Mouse (Mus musculus) myocyte (in vitro differentiated cells): ENCODE data around the gene Pex10.

Experiments used
- CEBPB ChIP-seq: IDR thresholded peaks from 2 replicates; pipeline ENCODE4 v1.6.1; 2011; ENCODE audit warnings: mild to moderate bottlenecking, moderate library complexity; ENCODE audit not compliant: poor library complexity, insufficient read depth, severe bottlenecking
- E2F4 ChIP-seq: IDR thresholded peaks from one replicate; pipeline ENCODE4 v1.6.1; 2011; ENCODE audit warnings: mild to moderate bottlenecking, control low read depth, moderate library complexity; ENCODE audit not compliant: insufficient read depth
- MAX ChIP-seq: IDR thresholded peaks from one replicate; pipeline ENCODE4 v1.6.1; 2011; ENCODE audit warnings: low read depth, mild to moderate bottlenecking, control low read depth
- MYOG ChIP-seq, 3 experiments: IDR thresholded peaks; one replicate each; pipeline ENCODE4 v1.6.1; 2011; ENCODE audit warnings: control low read depth in 2 of 3, low read depth in 2 of 3, mild to moderate bottlenecking in 2 of 3; ENCODE audit not compliant: insufficient read length in 2 of 3, control insufficient read depth in 1 of 3, insufficient read depth in 1 of 3
- POLR2A ChIP-seq: IDR thresholded peaks from one replicate; pipeline ENCODE4 v1.6.1; 2011; ENCODE audit warnings: low read depth, mild to moderate bottlenecking, control low read depth, moderate library complexity; ENCODE audit not compliant: insufficient read length
- POLR2AphosphoS2 ChIP-seq: IDR thresholded peaks from one replicate; pipeline ENCODE4 v1.6.1; 2011; ENCODE audit warnings: low read depth, control low read depth; ENCODE audit not compliant: insufficient read length
- REST ChIP-seq: IDR thresholded peaks from one replicate; pipeline ENCODE4 v1.6.1; 2011; ENCODE audit warnings: mild to moderate bottlenecking, control low read depth, moderate library complexity; ENCODE audit not compliant: insufficient read depth, insufficient read length
- TCF12 ChIP-seq: IDR thresholded peaks from one replicate; pipeline ENCODE4 v1.6.1; 2011; ENCODE audit warnings: mild to moderate bottlenecking, control low read depth; ENCODE audit not compliant: poor library complexity, insufficient read depth, severe bottlenecking
- TCF3 ChIP-seq: IDR thresholded peaks from one replicate; pipeline ENCODE4 v1.6.1; 2011; ENCODE audit warnings: low read depth, control low read depth; ENCODE audit not compliant: insufficient read length

- TF ChIP-seq REST (no peak), CEBPB (no peak), POLR2A (no peak), TCF3 (no peak), POLR2AphosphoS2 (no peak), MAX (no peak), MYOG (IDR thresholded peaks at IDR 0.05; ENCODE audit: control insufficient read depth in 1 of 3, insufficient read depth in 1 of 3, insufficient read length in 2 of 3, low read depth in 2 of 3) (no peak), E2F4 (no peak), TCF12 (no peak)
Measured at GRCm38 (mm10) chr4:155046636-155047035, 20.2 kb upstream of the Pex10 start.
